In the genomic region with DNA sequence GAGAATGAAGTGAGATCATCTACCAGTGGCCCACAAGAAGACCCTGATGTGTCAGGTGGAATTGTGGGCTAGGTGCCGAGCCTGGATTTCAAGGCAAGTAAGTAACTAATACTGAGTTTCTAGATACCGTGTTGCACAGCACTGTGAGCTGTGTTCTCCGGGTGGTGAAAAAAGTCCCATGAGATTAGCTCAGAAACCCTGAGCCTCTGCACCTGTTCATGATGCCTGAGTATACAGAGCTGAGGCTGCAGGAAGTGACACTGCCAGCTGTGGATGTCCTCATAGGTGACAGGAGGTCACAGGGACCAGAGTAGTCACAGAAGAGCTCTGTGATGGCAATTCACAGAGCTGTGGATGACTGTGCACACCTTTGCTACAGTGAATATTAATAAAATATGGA, we compare ENCODE assay signal across 10 mouse cellular contexts.
"Had no signal": no experiment of that assay in that cellular context is flagged by ENCODE, and none has a peak within 500 bp of the region (broad histone marks: within the 10 kb centered on the region; RNA-seq: fewer than 3 reads in every experiment).

No protein-coding gene starts in this region.

- DNase-seq: kidney, adult 9 months; kidney, postnatal 14 days; kidney, postnatal 4 days; left cerebral cortex, postnatal 4 days; liver, postnatal 0 days; lung, embryonic 14.5 days; lung, postnatal 36 days; retina, postnatal 1 day; right cerebral cortex, postnatal 25 days; thymus, postnatal 36 days had no signal
